Mouse (Mus musculus): ENCODE results near the gene Ifnz. TPM values are rescaled to one million over a fixed set of nuclear protein-coding genes. Genes with fewer than 3 reads are reported as not detected.
A peak's percentile ranks its signal among the peaks of the same experiment; 100 is the strongest.
"Not testable (repeated sequence)": the region's sequence is repeated elsewhere in the genome, so short reads cannot be mapped to it uniquely, and the experiment has no call there.

The Ifnz gene
- total RNA-seq, 4 experiments from 2014 or later = not detected

DNA sequence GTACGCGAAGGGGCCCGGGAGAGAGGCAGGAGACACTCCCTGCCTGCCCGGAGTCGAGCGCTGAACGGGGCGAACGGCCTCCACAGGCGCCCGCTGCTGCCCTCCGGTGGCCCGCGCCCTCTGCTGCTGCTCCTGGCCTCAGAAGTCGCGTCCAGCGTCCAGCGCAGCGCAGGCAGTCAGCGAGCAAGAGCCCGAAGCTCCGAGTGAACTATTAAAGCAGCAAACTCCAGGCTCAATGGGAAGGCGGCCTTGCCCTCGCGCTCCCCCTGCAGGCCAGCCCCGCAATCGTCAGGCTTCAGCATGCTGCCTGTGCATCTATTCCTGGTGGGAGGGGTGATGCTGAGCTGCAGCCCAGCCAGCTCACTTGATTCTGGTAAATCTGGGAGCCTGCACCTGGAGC, 3.5 kb downstream of the Ifnz start, which contains the start of gene Gm13276:
Gene Gm13276, plus strand, starts transcription at position 301 of the 400 bp plus-strand sequence.
- not testable (repeated sequence) for DNase-seq (ENCODE audit: low spot score in 2 of 2)

DNA sequence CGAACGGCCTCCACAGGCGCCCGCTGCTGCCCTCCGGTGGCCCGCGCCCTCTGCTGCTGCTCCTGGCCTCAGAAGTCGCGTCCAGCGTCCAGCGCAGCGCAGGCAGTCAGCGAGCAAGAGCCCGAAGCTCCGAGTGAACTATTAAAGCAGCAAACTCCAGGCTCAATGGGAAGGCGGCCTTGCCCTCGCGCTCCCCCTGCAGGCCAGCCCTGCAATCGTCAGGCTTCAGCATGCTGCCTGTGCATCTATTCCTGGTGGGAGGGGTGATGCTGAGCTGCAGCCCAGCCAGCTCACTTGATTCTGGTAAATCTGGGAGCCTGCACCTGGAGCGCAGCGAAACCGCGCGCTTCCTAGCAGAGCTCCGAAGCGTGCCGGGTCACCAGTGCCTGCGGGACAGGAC, 6.5 kb downstream of the Ifnz start, which contains the start of gene Gm13277:
Gene Gm13277, plus strand, starts transcription at position 231 of the 400 bp plus-strand sequence.
- DNase-seq (ENCODE audit: low spot score in 2 of 2) = peak; percentile 17 to 48

DNA sequence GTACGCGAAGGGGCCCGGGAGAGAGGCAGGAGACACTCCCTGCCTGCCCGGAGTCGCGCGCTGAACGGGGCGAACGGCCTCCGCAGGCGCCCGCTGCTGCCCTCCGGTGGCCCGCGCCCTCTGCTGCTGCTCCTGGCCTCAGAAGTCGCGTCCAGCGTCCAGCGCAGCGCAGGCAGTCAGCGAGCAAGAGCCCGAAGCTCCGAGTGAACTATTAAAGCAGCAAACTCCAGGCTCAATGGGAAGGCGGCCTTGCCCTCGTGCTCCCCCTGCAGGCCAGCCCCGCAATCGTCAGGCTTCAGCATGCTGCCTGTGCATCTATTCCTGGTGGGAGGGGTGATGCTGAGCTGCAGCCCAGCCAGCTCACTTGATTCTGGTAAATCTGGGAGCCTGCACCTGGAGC, 9.3 kb downstream of the Ifnz start, which contains the start of gene Gm13278:
Gene Gm13278, plus strand, starts transcription at position 301 of the 400 bp plus-strand sequence.
- DNase-seq (ENCODE audit: low spot score in 2 of 2) = not testable (repeated sequence)

DNA sequence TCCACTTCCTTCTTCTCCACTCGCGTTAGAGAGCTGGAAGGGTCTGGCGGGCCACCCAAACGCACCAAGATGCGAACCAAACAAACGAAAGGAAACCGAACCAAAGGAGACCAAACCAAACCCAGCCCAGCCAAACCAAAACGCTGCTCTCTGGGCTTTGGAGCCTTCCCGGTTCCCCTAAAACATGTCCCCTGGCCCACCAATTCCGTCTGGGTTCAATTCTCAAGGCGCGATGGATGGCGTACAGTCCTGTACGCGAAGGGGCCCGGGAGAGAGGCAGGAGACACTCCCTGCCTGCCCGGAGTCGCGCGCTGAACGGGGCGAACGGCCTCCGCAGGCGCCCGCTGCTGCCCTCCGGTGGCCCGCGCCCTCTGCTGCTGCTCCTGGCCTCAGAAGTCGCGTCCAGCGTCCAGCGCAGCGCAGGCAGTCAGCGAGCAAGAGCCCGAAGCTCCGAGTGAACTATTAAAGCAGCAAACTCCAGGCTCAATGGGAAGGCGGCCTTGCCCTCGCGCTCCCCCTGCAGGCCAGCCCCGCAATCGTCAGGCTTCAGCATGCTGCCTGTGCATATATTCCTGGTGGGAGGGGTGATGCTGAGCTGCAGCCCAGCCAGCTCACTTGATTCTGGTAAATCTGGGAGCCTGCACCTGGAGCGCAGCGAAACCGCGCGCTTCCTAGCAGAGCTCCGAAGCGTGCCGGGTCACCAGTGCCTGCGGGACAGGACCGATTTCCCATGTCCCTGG, 12.2 kb downstream of the Ifnz start, which contains the start of gene Gm13275:
Gene Gm13275, plus strand, starts transcription at position 552 of the 740 bp plus-strand sequence.
- DNase-seq (ENCODE audit: low spot score in 2 of 2) = peak; percentile 63

DNA sequence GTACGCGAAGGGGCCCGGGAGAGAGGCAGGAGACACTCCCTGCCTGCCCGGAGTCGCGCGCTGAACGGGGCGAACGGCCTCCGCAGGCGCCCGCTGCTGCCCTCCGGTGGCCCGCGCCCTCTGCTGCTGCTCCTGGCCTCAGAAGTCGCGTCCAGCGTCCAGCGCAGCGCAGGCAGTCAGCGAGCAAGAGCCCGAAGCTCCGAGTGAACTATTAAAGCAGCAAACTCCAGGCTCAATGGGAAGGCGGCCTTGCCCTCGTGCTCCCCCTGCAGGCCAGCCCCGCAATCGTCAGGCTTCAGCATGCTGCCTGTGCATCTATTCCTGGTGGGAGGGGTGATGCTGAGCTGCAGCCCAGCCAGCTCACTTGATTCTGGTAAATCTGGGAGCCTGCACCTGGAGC, 15.2 kb downstream of the Ifnz start, which contains the start of gene Gm13279:
Gene Gm13279, plus strand, starts transcription at position 301 of the 400 bp plus-strand sequence.
- DNase-seq (ENCODE audit: low spot score in 2 of 2) = not testable (repeated sequence)

DNA sequence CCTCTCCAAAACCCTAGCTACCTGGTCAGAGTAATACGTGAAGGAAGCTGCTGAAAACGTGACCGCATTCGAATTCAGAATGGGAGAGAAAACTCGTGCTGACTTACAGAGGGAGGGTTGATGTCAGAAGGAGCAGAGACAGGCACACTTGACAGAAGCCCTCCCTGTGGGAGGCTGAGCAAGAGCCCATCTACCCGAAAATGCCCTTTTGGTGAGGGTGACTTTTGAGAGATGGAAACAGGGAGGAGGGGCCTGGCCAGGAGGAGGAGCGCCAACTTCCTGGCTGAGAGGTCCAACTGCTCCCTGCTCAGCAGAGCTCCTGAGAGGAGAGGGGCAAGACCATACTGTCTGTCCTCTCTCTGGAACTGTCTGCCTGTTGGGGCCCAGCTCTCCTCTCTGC, 17.4 kb downstream of the Ifnz start, which contains the start of gene Gm13285:
Gene Gm13285, plus strand, starts transcription at position 301 of the 400 bp plus-strand sequence.
- DNase-seq (ENCODE audit: low spot score in 2 of 2) = not testable (repeated sequence)

DNA sequence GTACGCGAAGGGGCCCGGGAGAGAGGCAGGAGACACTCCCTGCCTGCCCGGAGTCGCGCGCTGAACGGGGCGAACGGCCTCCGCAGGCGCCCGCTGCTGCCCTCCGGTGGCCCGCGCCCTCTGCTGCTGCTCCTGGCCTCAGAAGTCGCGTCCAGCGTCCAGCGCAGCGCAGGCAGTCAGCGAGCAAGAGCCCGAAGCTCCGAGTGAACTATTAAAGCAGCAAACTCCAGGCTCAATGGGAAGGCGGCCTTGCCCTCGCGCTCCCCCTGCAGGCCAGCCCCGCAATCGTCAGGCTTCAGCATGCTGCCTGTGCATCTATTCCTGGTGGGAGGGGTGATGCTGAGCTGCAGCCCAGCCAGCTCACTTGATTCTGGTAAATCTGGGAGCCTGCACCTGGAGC, 21.0 kb downstream of the Ifnz start, which contains the start of gene Gm13287:
Gene Gm13287, plus strand, starts transcription at position 301 of the 400 bp plus-strand sequence.
- not testable (repeated sequence) for DNase-seq (ENCODE audit: low spot score in 2 of 2)

DNA sequence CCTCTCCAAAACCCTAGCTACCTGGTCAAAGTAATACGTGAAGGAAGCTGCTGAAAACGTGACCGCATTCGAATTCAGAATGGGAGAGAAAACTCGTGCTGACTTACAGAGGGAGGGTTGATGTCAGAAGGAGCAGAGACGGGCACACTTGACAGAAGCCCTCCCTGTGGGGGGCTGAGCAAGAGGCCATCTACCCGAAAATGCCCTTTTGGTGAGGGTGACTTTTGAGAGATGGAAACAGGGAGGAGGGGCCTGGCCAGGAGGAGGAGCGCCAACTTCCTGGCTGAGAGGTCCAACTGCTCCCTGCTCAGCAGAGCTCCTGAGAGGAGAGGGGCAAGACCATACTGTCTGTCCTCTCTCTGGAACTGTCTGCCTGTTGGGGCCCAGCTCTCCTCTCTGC, 23.3 kb downstream of the Ifnz start, which contains the start of gene Gm13288:
Gene Gm13288, plus strand, starts transcription at position 301 of the 400 bp plus-strand sequence.
- not testable (repeated sequence) for DNase-seq (ENCODE audit: low spot score in 2 of 2)

DNA sequence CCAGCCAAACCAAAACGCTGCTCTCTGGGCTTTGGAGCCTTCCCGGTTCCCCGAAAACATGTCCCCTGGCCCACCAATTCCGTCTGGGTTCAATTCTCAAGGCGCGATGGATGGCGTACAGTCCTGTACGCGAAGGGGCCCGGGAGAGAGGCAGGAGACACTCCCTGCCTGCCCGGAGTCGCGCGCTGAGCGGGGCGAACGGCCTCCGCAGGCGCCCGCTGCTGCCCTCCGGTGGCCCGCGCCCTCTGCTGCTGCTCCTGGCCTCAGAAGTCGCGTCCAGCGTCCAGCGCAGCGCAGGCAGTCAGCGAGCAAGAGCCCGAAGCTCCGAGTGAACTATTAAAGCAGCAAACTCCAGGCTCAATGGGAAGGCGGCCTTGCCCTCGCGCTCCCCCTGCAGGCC, 23.8 kb downstream of the Ifnz start:
- peak in 1 of 2 experiments; percentile 10 for DNase-seq (ENCODE audit: low spot score in 2 of 2)

DNA sequence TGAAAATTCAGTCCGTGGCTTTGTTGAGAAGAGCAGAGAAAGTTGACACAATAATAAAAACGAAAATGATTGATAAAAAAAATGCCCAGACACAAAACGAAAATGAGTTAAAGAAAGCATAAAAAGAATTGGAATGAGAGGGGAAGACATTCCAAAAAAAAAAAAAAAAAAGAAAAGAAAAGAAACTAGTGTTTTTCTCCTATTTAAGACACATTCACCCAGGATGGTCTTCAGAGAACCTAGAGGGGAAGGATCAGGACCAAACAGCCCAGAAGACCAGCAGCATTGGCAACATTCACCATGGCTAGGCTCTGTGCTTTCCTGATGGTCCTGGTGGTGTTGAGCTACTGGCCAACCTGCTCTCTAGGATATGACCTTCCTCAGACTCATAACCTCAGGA, 34.0 kb downstream of the Ifnz start, which contains the start of gene Ifna7:
Gene Ifna7, plus strand, starts transcription at position 301 of the 400 bp plus-strand sequence.
- DNase-seq (ENCODE audit: low spot score in 2 of 2) = no peak

DNA sequence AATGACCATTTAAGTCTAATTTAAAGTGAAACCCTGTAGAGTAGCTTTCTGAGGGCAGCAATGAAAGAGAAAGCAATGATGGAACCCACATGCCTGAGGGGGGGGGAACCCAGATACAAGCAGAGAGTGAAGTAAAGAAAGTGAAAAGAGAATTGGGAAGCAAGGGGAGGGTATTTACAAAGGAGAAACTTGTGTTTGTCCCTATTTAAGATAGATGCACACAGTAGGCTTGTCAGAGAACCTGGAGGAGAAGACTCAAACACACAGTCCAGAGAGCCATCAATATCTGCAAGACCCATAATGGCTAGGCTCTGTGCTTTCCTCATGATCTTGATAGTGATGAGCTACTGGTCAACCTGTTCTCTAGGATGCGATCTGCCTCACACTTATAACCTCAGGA, 37.7 kb downstream of the Ifnz start, which contains the start of gene Ifna11:
Gene Ifna11, plus strand, starts transcription at position 301 of the 400 bp plus-strand sequence.
- no peak for DNase-seq (ENCODE audit: low spot score in 2 of 2)

DNA sequence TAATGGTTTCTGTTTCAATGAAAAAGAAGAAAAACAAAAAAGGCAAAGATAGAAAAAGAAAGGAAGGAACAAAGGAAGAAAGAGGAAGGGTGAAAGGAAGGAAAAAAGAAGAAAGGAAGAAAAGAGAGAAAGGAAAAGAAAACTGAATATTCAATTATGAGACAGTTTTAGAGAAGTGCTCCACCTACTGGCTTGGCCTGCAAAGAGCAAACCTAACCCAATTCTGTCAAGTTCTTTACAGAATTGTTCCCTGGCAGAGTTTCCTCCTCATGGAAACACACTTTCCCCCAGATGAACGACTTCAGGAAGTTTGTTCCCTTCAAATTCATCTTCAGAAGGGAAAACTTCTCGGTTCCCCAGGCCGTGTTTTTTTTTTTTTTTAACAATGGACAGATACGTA, 41.1 kb downstream of the Ifnz start:
- DNase-seq (ENCODE audit: low spot score in 2 of 2) = no peak

DNA sequence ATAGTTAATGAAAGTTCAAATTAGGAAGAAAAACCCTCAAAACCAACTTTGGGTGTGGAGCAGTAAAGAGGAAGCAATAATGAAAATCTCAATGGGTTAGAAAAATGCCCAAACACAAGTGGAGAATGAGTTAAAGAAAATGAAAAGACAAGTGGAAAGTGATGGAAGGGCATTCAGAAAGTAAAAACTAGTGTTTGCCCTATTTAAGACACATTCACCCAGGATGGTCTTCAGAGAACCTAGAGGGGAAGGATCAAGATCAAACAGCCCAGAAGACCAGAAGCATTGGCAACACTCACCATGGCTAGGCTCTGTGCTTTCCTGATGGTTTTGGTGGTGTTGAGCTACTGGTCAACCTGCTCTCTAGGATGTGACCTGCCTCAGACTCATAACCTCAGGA, 45.2 kb downstream of the Ifnz start, which contains the start of gene Ifna6:
Gene Ifna6, plus strand, starts transcription at position 301 of the 400 bp plus-strand sequence.
- DNase-seq (ENCODE audit: low spot score in 2 of 2) = not testable (repeated sequence)

DNA sequence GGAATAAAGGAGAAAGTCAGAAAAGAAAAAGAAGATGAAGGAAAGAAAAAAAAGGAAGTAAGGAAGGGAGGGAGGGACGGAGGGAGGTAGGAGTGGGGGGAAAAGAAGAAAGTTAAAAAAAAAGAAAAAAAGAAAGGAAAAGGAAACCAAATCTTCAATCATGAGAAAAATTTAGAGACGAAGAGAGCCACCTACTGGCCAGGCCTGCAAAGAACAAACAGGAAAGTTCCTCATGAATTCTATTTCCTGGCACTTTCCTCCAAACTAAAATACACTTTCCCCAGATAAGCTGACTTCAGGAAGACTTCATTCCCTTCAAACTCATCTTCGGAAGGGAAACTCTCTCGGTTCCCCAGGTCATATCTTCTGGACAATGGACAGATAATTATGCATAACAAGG, 48.6 kb downstream of the Ifnz start:
- no peak for DNase-seq (ENCODE audit: low spot score in 2 of 2)

Other genes starting within 250 kb of the Ifnz start
- not detected for gene Ifna15, start 223.9 kb upstream of the Ifnz start, total RNA-seq (2022)
- gene Ifna14, start 210.3 kb upstream of the Ifnz start, total RNA-seq (2022) = not detected
- gene Ifna9, start 189.7 kb upstream of the Ifnz start, total RNA-seq (2022) = not detected
- not detected for gene Ifna12, start 178.8 kb upstream of the Ifnz start, total RNA-seq (2022)
- not detected for gene C87499, start 147.7 kb upstream of the Ifnz start, total RNA-seq (2022)
- not detected for gene Ifna13, start 137.7 kb upstream of the Ifnz start, total RNA-seq (2022)
- gene Ifna16, start 105.2 kb upstream of the Ifnz start, total RNA-seq (2022) = not detected
- not detected for gene Ifna2, start 98.2 kb upstream of the Ifnz start, total RNA-seq (2022)
- gene Ifnab, start 90.8 kb upstream of the Ifnz start, total RNA-seq (2022) = not detected
- gene Gm26566, start 60.3 kb upstream of the Ifnz start, total RNA-seq (2022) = under 1 TPM in 3 of 4 experiments, not detected in 1; 0.24 to 0.51 (median 0.38) TPM
- gene Klhl9, start 59.7 kb upstream of the Ifnz start, total RNA-seq (2022) = 10 to 100 TPM; 54.5 to 64.5 (median 57.9) TPM
- not detected for gene Gm13271, start 27.3 kb upstream of the Ifnz start, total RNA-seq (2022)
- not detected for gene Gm13283, start 22.0 kb upstream of the Ifnz start, total RNA-seq (2022)
- gene Gm13290, start 8.3 kb upstream of the Ifnz start, total RNA-seq (2022) = not detected
- gene Gm13289, start 5.2 kb upstream of the Ifnz start, total RNA-seq (2022) = not detected
- not detected for gene Gm13272, start 2.3 kb upstream of the Ifnz start, total RNA-seq (2022)
- gene Gm13276, start 3.6 kb downstream of the Ifnz start, total RNA-seq (2022) = not detected
- not detected for gene Gm13277, start 6.5 kb downstream of the Ifnz start, total RNA-seq (2022)
- not detected for gene Gm13278, start 9.4 kb downstream of the Ifnz start, total RNA-seq (2022)
- not detected for gene Gm13275, start 12.4 kb downstream of the Ifnz start, total RNA-seq (2022)
- not detected for gene Gm13279, start 15.3 kb downstream of the Ifnz start, total RNA-seq (2022)
- not detected for gene Gm13285, start 17.5 kb downstream of the Ifnz start, total RNA-seq (2022)
- not detected for gene Gm13287, start 21.1 kb downstream of the Ifnz start, total RNA-seq (2022)
- gene Gm13288, start 23.4 kb downstream of the Ifnz start, total RNA-seq (2022) = not detected
- gene Ifna7, start 34.1 kb downstream of the Ifnz start, total RNA-seq (2022) = not detected
- gene Ifna11, start 37.8 kb downstream of the Ifnz start, total RNA-seq (2022) = not detected
- gene Ifna6, start 45.3 kb downstream of the Ifnz start, total RNA-seq (2022) = not detected
- gene Ifna5, start 53.4 kb downstream of the Ifnz start, total RNA-seq (2022) = not detected
- not detected for gene Ifna4, start 59.7 kb downstream of the Ifnz start, total RNA-seq (2022)
- not detected for gene Ifna1, start 68.0 kb downstream of the Ifnz start, total RNA-seq (2022)
- not detected for gene Ifne, start 98.1 kb downstream of the Ifnz start, total RNA-seq (2022)

Measured in gastrocnemius, adult 8-10 months (tissue).